Mouse (Mus musculus): Measurements from ENCODE around the gene Fhl3.
"Not testable (repeated sequence)": the region's sequence is repeated elsewhere in the genome, so short reads cannot be mapped to it uniquely, and the experiment has no call there.

Fhl3 gene

DNA sequence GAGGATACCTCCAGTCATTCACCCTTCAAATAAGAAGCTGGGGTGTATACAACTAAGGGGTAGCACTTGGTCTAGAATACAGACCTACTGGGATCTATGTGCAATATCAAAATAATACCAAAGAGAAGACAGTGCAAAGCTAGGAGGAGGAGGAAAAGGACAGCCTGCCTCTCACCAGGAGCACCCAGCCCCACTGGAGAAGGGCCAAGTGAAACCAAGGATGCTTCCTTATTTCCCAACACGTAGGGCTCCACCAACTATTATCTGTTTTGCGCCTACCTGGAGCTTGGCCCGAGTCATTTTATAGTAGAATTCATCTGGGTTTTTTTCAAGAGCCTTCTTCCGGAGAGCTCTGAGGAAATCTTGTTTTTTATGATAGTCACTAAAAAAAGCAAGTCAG lies 17.0 kb upstream of the Fhl3 start:
- no peak for DNase-seq (ENCODE audit: low read depth)

DNA sequence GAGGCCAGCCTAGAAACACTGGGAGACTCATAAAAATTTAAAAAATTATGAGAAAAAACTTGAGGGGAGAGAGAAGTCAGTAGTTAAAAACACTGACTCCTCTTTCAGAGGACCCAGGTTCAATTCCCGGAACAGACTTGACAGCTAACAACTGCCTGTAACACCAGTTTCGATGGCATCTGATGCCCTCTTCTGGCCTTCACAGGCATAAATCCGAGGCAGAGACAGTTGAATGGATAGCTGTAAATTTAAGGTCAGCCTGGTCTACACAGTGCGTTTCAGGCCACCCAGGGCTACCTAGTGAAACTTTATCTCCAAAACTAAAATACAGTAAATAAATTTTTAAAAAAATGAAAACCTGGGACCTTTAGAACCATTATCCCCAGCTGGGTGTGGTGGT lies 15.5 kb upstream of the Fhl3 start:
- DNase-seq (ENCODE audit: low read depth): no peak

DNA sequence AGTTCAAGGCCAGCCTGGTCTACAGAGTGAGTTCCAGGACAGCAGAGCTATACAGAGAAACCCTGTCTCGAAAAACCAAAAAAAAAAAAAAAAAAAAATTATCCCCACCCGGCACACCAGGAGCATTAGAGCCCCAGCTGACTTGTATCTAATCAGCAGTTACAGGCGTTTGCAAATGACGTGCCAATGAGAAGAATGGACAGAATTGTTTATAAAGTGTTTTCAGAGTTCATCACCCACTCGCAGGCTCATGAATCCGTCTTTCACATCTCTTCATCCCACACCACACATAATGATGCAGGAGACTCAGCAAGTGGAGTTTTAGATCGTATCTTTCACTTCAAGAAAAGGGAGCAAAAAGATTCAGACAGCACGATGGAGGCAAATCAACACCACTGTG lies 15.0 kb upstream of the Fhl3 start:
- no peak for DNase-seq (ENCODE audit: low read depth)

DNA sequence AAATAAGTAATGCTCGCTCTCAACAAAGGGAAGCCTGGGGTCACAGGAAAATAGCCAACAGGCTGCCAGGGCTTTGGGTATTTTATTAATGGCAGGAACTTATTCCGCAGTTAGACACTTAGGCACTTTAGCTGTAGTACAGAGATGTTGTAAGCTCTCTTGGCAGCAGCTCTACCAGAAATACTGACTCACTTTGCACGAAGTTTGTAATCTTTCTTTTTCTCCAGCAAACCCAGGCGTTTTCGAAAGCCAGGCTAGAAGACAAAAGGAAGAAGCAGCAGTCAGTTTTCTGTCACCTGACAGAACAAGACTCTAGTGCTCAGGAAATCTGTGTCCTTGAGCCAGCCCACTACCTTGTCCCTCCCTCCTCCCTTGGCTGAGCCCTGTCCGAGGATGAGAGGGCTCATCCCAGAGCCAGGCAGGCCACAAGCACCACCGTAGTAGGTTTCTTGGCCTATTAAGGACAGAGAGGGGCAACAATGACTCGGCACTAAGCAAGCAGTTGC lies 14.6 kb upstream of the Fhl3 start:
- DNase-seq (ENCODE audit: low read depth): no peak

DNA sequence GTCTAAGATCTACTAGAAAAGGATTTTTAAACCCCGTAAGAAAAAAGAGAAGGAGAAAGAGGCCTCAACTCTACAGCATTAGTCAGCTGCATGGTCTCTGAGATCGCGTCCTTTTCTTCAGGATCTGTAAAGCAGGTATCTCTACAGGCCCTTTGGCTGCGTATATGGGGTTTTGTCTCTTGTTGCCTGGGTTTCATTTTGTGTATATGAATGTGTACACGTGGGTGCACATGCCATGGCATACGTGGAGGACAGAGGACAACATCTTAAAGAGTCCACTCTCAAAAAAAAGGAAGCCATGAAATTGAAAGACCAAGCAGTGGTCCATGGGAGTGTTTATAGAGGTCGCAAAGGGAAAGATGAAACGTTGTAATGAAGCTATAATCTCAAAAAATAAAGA lies 9.0 kb upstream of the Fhl3 start:
- no peak for DNase-seq (ENCODE audit: low read depth)

DNA sequence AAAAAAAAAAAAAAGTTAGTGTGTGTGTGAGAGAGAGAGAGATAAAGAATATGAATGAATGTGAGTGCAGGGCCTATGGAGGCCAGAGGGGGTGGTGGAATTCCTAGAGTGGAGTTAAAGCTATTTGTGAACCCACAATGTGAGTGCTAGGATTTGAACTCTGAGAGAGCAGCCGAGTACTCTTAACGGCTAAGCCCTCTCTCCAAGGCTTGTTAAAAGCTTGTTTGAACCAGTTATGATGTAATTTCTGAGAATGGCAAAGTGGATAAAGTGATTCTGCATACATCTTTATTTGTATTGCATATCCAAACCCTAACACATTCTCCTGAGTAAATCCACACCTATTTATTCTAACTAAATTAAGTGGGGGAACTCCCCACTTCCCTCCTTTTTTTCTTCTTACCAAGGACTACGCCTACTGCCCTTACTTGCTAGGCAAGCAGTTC lies 8.1 kb upstream of the Fhl3 start:
- DNase-seq (ENCODE audit: low read depth): no peak

DNA sequence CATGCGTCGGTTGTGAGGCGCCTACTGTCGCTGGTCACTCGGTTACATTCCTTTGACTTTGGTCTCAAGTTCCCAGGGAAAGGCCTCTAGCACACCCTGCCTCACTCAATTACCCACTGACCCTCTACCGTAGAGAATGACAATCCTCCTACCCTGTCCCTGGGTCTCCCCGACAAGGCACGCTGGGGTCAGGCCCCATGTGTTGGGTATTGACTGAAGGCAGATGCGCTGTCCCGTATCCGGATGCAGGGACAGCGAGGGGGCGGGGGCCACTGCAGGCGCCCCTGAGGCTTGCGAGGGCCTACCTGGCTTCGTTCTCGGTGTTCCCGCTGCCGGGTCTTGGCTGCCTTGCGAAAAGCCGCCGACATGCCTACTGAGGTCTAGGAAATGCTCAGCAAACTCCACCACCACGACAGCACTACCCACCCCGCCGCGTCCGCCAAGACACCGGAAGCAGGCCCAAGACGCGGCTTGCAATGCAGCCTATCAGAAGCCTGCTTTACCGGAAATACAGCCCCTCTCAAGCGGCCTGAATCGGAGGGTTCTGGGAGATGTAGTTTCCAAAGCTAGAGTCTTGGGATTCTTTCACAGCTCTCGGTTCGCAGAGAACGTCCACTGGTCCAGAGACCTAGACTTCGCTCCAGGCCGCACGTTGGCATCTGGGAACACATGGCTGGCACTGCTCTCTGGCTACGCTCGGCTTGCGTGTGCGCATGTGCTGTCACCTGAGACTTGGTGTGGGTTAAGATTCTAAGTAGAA lies 7.2 kb upstream of the Fhl3 start, which contains the start of gene Utp11:
Utp11 (minus strand) TSS at position 466 of the 760 bp plus-strand sequence.
- peak; percentile 81 for DNase-seq (ENCODE audit: low read depth)

DNA sequence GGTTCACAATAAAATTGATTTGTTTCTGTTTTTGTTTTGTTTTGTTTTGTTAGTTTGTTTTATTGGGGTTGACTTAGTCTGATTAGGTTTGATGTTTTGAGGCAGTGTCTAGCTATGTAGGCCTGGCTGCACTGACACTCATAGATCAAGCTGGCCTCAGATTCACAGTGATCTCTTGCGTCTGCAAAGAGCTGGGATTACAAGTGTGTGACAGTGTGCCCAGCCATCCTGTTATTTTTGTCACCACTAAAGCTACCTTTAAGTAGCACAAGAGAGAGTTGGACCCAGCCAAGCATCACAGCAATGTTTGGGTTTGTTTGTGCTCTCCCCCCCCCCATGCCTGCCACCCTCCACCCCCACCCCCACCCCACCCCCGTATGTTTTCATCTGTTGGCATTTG lies 5.9 kb upstream of the Fhl3 start:
- DNase-seq (ENCODE audit: low read depth): no peak

DNA sequence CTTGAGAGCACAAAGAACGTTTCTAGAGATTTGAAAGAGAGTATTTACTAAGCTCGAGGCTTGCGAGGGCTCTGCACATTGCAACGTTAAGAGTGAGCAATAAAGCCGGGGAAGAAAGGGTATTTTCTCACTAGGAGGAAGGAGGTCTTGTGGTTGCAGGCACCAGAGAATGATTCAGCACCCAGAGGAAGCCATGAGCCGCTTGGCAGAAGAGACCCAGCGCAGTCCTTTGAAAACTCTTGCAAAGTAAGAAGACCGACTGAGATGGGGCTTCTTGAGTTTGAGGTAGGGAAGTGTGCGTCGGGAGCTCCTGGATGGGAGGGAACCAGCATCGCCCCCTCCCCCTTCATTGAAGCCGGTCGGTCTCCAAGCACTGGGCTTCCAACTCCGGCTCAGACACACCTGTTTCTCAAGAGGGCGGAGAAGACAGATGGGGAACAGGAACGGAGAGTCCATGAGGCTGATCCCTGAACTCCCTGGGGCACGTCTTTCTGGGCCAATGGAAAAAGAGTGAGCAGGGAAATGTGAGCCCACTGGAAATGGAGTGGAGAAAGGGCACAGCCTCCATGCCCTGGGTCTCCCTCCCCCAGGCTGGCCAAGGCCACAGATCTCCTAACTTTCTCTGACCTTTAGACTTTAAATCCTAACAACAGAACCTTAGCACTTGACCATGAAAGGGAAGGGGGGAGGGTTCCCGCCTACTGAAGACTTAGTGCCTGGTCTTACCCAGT lies 4.5 kb upstream of the Fhl3 start:
- DNase-seq (ENCODE audit: low read depth): no peak

DNA sequence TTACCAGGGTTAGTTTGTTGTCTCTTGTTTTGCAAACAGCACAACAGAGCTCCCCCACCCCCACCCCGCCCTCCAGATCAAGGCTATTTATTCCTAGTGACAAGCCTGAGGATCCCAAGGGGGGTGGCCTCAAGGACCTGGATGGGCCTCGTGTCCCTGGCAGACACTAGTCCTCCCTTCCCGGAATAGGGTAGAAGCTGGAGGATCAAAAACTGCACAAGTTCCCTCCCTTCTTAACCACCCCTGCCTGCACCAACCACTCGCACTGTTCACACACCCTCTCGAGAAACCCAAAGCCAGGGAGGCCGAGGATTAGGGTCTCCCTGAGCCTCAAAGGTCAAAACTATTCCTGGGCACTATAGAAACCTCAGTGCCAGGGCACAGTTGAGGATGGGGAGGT lies 710 bp upstream of the Fhl3 start:
- no peak for DNase-seq (ENCODE audit: low read depth)

DNA sequence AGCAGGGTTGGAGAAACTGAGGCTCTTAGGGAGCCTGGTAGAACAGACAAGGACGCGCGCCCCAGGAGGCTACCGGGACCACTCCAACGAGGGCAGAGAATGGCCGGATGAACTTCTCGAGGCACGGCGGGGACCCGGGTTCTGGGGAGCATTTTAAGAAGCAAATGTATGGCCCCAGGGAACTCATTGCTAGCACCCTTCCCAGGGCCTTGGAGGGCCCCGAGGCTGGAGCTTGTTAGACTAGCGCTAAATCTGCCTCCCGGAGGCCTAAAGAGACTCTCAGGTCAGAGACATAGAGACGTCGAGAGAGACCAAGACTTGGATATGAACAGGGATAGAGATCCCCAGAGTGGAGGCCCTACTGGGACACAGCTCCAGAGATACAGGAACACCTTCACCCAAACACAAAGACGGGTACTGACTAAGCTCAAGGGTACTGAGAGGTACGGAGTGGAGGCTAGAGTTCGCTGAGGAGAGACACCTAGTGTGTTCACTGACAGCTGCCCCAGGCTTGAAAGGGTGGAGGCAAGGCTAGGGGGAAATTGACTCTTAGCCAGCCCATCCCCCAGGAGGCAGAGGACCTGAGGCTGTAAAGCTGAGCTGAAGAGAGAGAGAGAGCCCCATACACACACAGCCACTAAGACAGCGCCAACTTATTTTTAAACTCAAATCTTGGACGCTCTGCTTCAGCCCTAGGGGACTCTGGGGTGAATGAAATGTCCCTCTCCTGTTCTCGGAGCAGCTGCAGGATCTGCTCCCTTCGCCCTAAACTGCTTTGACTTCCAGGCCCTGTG lies 748 bp downstream of the Fhl3 start:
- DNase-seq (ENCODE audit: low read depth): no peak

DNA sequence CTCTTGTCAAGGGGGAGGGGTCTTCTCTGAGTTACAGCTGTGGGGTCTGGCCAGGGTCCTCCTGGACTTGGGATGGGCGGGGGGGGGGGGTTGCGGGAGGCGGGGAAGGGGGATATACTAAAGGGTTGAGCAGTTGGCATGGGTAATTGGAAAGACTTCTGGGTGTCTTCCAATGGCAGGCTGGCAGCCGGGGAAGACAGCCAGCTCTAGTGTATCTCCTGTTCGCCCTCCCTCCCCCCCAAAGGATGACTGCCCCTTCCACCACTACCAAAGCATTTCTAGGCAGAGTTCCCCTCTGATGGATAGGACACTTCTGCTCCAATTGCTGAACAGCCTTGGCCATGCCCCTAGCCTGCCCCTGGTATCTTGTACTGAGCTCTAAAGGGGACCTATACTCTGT lies 1.4 kb downstream of the Fhl3 start:
- no peak for DNase-seq (ENCODE audit: low read depth)

DNA sequence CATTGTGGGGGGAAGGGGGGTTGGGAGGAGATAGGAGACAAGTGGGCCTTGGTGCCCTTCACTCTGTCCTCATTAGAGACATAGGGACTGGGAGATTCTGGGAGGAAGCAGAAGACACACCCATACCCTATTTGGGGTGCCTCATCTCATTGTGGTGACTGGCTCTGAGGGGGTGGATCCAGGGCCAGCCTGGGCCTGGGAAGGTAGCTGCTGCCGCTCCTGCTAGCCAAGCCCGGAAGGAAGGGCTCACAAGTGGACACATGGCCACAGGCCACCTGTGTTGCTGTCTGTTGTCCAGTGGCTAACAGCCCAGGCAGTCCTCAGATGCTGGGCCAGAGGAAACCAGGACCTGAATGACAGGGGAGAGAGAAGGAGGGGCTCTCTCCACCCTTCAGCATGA lies 2.9 kb downstream of the Fhl3 start:
- DNase-seq (ENCODE audit: low read depth): no peak

DNA sequence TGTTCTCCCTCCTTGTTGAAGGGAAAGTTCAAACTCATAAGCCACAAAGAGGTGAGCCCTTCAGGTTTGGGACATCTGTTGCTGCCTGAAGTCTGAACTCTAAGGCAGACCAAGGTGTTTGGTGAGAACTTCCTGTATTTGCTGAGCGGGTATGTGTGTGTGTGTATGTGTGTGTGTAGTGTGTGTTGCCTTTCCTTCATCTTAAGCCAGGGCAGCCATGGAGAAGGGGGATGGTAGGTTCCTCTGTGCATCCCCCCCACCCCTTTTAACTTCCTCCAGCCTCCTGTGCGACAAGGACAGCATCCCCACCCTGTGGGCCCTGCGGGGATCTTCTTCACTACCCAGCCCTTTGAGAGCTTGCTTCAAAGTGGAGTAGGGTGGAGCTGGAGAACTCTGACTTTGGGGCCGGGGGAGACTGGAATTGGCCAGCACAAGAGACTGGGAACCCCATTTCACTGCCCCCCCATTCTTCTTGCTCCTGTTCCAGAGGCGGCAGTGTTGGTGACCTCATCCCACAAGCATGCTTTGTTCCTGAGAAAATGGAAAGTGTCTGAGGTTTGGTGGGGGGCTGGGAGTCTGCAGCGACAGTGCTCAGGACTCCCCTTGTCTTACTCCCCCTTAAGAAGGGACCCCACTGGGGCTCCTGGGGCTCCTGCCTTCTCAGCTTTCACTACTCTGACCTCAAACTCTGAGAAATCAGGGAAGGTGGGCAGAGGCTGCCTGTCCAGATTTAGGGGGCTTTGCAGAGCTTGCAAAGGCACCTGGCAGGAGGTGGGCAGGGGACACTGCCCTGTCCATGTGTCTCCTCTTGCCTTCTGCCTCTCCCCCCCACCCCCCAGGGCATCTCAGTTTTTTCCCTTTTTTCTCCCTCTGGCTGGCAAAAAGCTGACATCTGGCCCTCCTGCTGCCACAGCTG lies 3.6 kb downstream of the Fhl3 start:
- DNase-seq (ENCODE audit: low read depth): no peak

DNA sequence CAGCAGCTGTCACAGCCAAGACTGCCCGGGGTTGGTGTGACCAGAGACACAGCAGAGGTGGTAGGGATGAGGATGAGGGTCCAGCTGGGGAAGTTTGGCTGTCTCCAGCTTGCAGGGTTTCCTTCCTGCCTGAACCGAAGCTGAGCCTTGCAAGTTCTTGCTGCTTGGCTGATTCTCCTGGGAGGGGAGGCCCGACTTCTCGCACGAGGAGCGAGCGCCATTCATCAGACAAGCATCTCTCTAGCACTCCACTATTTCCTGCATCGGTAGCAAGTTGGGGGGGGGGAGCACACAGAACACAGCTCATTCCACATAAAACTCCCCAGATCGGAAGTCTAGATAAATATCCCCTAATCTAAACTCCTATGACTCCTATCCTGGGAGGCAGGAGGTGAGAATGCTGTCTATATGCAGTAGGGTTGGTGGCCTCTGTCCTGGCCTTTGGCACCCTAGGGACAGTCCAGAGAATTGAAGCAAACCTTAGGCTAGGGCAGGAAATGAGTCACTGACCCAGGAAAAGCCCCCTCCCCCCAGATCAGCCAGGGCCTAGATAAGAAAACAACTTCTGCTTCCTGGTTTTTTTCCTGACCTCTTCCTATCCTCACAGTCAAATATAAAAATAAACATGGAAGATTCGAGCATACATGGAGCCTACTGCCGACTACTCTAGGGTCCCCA lies 4.4 kb downstream of the Fhl3 start:
- DNase-seq (ENCODE audit: low read depth): no peak

DNA sequence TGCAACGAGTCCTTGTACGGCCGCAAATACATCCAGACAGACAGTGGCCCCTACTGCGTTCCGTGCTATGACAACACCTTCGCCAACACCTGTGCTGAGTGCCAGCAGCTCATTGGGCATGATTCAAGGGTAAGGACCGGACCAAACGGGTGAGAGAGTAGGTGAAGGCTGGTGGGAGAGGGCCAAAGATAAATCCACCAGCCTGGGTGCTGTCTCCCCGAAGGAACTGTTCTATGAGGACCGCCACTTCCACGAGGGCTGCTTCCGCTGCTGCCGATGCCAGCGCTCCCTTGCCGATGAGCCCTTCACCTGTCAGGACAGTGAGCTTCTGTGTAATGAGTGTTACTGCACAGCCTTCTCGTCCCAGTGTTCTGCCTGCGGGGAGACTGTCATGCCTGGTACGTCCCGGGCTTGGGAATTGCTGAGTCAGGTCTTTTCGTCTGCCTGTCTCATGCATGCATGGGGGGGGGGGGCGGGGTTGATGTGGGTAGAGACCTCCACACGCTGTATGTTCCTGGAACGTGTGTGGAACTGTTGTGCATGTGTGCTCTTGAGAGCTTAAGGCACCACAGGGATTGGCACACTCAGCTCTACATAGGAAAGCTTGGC lies 5.3 kb downstream of the Fhl3 start:
- no peak for DNase-seq (ENCODE audit: low read depth)

DNA sequence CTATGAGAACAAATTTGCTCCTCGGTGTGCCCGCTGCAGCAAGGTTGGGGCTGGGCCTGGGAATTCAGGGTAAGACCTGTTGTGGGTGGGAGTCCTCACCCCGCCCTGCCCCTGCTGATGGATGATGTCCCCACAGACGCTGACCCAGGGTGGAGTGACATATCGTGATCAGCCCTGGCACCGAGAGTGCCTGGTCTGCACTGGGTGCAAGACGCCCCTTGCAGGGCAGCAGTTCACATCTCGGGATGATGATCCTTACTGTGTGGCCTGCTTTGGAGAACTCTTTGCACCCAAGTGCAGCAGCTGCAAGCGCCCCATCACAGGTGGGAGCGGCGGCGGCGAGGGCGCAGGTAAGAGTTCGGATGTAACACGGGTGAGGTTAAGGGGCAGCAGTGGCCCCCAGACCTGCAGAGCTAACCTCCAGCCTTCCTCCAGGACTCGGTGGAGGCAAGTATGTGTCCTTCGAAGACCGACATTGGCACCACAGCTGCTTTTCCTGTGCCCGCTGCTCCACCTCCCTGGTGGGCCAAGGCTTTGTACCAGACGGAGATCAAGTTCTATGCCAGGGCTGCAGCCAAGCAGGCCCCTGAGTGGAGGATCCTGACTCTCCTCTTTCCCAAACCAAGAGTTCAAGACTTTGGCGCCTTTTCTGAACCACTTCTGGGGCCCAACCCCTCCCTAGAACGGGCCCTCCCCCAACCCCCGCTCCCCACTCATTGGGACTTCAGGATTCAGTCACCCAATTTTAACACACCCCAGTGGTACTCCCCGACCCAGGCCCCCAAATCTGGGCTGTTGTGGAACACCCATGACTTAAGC lies 7.1 kb downstream of the Fhl3 start:
- DNase-seq (ENCODE audit: low read depth): not testable (repeated sequence)

DNA sequence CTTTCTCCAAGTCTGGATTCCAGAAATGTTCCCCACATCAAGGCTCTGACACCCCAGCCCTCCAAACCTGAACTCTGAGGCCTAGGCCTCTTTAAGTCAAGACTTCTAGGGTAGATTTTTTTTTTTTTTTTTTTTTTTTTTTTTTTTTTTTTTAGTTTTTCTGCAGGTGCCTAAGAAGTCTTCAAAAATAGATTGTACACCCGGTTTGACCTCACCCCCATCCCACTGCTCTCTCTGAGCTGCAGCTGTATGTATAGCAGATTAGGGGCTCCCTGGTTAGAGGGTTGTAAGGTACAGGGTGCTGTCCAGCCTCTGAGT lies 7.7 kb downstream of the Fhl3 start:
- DNase-seq (ENCODE audit: low read depth): not testable (repeated sequence)

Measured in c-Kit-positive CD71-negative TER-119-negative erythroid progenitor cells, embryonic 14.5 days (primary cell).